Mouse (Mus musculus): ENCODE measurements around the gene Dkk2. TPM values are rescaled to one million over a fixed set of nuclear protein-coding genes. Genes with fewer than 3 reads are reported as not detected.

Dkk2 gene
- 0.80 TPM for polyA plus RNA-seq (2015; fragmentation: Illumina TruSeq; extraction: RNeasy Lipid Tissue Mini Kit (QIAGEN cat#74804); ENCODE audit: low read depth, low replicate concordance)

DNA sequence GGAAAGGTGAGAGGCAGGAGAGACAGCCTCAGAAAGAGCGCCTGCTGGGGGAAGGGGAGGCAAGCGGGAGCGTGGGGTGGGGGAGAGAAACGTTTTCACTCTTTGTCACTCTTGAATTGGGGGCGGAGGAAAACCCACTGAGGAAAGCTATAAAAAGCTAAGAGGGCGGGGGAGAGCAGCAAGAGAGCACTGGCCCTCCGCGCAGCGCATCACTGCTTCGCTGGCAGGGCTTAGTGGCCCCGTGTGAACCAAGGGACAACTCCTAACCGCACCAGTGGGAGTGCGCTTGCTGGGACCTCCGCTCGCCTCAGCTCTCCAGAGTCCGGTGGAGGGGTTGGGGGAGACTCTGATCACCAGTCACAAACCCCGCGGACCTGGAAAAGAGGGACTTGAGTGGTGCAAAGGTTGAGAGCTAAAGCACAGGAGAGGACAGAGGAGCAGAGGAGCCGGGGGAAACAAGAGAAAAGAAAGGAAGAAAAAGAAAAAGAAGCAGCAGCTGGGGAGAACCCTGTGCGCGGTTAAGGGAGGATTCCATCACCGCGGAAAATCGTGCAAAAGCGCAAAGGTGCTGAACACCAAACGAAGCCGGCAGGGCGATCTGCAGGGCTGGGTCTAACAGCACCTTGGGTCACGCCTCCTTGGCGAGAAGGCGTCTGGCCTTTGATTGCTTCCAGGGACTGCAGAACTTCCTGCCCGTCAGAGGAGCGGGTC is at the start of gene Dkk2:
TSS of gene Dkk2 (plus strand) at position 181 of the 711 bp plus-strand sequence.

Data from brain, adult 10 weeks (tissue).